Mouse (Mus musculus) gastrocnemius, postnatal 4 days (tissue): ENCODE measurements around the gene Hspa1b. TPM values are rescaled to one million over a fixed set of nuclear protein-coding genes. Genes with fewer than 3 reads are reported as not detected.
"Not testable (repeated sequence)": the region's sequence is repeated elsewhere in the genome, so short reads cannot be mapped to it uniquely, and the experiment has no call there.

Experiments used
- DNase-seq, 2 experiments: peaks; one replicate each; pipeline ENCODE4 v3.0.0; 2021 to 2022; ENCODE audit warnings: low spot score in 2 of 2, mixed read lengths in 2 of 2
- total RNA-seq, 2 experiments: library from RNA; stranded (reverse); gene quantifications; 2 replicates each; pipeline ENCODE4 v1.2.3; 2021

Hspa1b gene
- total RNA-seq, 2 experiments from 2014 or later = 3.7 to 4.0 TPM

DNA sequence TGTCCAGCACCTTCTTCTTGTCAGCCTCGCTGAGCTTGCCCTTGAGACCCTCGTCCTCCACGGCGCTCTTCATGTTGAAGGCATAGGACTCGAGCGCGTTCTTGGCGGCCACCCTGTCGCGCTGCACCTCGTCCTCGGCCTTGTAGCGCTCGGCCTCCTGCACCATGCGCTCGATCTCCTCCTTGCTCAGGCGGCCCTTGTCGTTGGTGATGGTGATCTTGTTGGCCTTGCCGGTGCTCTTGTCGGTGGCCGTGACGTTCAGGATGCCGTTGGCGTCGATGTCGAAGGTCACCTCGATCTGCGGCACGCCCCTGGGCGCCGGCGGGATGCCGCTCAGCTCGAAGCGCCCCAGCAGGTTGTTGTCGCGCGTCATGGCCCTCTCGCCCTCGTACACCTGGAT, 1.7 kb downstream of the Hspa1b start:
- not testable (repeated sequence) for DNase-seq

GRCm38 (mm10) chr17:34956340-34956739, 2.7 kb downstream of the Hspa1b start:
- DNase-seq = no peak

- no peak for DNase-seq
Measured at GRCm38 (mm10) chr17:34955884-34956283, 3.2 kb downstream of the Hspa1b start.

- no peak for DNase-seq
Measured at GRCm38 (mm10) chr17:34954831-34955230, 4.2 kb downstream of the Hspa1b start.

DNA sequence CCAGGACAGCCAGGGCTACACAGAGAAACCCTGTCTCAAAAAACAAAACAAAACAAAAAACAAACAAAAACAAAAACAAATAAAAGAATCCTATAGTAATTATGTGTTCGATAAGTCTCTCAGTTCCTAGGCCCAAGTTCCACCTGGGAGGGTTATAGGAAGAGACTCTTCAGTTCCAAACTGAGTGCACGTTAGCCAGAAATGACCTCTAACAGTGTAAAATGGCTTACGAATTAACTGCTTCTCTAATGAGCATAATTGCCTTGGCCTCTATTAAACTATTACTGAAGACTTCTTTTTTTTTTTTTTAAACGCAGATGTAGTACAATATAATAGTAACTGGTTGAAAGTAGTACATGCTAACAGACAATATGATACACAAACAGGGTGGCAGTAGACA, 5.1 kb downstream of the Hspa1b start:
- DNase-seq = no peak

- no peak for DNase-seq
Measured at GRCm38 (mm10) chr17:34953258-34953657, 5.8 kb downstream of the Hspa1b start.

GRCm38 (mm10) chr17:34952378-34953040, 6.5 kb downstream of the Hspa1b start:
- DNase-seq = peak; percentile 79 to 84

DNA sequence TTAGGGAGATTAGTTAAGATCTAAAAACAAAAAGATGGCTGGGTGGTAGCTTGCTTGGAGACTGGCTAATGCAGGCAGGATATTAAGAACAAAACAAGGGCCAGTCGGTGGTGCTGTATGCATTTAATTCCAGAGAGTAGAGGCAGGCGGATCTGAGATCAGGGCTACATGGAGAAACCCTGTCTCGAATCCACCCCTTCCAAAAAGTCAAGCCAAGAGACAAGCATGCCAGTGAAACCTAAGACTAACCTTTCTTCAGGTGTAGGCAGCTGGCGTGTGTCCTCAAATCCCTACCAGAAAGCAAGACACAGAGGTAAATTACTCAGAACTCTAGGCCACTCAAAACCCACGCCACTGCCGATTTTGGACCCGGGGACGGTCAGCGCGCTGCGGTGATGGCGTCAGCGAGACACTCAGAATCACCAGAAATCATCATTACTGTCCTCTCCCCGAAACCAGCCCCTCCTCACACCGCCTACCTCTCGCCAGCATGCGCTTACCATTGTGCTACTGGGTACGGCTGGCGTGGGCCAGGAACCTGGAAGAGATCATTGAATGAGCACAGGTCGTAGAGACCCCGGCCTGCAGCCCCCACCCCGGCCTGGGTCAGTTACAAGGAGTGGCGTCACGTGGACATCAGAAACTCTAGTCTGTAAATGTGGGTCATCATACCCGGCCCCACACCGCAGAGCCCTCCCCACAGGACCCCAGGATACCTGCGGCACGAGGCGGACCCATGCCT, 7.2 kb downstream of the Hspa1b start:
- peak in 1 of 2 experiments; percentile 37 for DNase-seq

DNA sequence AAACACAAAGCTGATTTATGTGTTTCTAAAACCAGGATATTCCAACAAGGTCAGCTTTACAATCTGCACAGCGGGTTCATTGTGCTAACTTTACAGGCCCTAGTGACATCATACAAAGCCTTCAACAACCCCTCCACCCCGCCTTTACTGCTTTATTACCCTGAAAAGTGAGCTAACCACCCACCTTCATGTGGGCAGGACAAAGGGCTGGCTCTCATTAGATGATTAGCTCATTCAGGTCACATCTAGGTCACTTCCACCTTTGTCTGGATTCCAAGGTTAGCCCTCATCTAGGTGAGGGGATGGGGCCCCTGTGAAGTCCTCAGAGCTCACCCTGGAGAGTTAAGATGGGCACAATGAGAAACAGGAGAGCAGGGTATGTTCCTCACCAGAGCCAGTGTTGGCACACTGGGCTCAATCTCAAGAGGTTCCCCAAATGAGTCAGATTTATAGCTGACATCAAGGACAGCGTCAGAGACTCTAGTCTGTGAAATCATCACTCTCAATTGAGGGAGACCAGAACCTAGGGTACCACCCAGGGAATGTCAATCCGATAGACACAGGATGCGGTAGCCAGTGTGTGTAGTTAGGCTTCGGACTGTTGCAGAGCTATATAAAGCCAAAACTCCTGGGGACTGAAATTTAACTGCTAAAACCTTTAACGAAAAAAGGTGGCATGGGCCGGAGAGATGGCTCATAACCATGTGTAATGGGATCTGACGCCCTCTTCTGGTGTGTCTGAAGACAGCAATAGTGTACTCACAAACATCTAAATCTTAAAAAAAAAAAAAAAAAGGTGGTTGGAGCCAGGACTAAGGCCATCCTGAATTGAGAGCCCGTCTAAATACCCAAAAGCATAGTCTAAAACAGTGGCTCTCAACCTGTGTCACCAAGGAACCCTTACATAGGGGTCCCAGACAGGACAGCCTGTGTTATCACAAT, 8.3 kb downstream of the Hspa1b start:
- no peak for DNase-seq

- no peak for DNase-seq
Measured at GRCm38 (mm10) chr17:34949553-34949969, 9.5 kb downstream of the Hspa1b start.

DNA sequence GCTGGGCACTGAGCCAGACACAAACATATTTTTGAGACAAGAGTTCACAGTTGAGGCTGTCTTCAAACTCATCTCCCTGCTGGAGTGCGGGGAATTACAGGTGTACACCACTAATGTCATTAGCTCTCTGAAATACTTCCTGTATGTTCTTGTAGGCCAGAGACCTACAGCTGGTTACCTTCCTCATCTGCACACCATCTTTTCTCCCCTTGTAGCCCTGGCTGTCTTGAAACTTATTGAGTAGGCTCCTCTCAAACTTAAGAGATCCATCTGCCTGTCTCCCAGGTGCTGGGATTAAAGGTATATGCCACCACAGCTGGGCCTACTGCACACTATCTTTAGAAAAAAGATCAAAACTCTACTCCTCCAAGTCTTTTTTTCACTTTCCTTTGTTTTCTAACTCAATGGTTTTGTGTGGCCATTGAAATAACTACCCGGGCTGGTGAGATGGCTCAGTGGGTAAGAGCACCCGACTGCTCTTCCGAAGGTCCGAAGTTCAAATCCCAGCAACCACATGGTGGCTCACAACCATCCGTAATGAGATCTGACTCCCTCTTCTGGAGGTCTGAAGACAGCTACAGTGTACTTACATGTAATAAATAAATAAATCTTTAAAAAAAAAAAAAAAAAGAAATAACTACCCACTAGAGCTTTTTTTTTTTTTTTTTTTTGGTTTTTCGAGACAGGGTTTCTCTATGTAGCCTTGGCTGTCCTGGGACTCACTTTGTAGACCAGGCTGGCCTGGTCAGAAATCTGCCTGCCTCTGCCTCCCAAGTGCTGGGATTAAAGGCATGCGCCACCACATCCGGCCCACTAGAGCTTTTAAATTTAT, 10.1 kb downstream of the Hspa1b start:
- DNase-seq = not testable (repeated sequence)

DNA sequence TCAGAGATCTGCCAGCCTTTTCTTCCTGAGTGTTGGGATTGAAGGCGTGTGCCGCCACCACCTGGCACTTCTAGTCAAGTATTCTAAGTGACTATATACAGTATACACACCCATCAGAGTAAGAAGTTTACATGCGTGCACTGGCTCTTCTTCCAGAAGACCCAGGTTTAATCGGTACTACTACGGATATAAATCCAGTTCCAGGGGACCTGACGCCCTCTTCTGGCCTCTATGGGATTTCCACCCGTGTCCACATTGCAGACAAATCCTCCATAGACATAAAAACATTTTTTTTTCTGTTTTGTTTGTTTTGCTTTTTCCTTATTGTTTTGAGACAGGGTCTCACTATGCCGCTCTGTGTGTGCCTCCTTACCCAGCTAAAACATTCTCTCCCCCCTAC, 11.4 kb downstream of the Hspa1b start:
- DNase-seq = no peak

- no peak for DNase-seq
Measured at GRCm38 (mm10) chr17:34946486-34947140, 12.4 kb downstream of the Hspa1b start.

- no peak for DNase-seq
Measured at GRCm38 (mm10) chr17:34944362-34944761, 14.7 kb downstream of the Hspa1b start.

DNA sequence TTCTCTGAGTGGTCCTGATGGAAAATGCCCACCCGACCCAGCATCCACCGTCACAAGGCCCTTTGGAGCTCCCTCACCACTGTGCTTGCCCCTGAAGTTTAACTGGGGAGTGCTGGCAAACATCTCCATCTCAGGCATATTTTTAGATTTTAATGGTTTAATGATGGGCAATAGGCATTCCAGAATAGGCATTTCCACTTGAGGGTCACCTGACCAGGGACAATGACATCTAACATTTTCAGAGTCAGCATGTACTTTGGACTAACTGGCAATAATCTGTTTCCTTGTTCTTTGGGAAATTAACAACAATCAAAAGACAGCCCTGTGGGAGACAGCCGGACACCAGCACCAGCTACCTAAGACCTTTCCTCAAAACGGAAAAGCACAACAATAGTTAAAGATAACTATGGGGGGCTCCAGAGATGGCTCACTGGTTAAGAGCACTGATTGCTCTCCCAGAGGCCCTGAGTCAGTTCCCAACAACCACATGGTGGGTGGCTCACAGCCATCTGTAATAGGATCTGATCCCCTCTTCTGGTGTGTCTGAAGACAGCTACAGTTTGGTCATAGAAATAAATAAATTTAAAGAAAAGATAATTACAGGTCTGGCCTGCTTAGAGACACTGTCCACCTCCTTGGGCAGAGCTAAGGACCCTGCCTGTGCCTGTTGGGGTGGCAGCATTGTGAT, 15.8 kb downstream of the Hspa1b start:
- DNase-seq = no peak

DNA sequence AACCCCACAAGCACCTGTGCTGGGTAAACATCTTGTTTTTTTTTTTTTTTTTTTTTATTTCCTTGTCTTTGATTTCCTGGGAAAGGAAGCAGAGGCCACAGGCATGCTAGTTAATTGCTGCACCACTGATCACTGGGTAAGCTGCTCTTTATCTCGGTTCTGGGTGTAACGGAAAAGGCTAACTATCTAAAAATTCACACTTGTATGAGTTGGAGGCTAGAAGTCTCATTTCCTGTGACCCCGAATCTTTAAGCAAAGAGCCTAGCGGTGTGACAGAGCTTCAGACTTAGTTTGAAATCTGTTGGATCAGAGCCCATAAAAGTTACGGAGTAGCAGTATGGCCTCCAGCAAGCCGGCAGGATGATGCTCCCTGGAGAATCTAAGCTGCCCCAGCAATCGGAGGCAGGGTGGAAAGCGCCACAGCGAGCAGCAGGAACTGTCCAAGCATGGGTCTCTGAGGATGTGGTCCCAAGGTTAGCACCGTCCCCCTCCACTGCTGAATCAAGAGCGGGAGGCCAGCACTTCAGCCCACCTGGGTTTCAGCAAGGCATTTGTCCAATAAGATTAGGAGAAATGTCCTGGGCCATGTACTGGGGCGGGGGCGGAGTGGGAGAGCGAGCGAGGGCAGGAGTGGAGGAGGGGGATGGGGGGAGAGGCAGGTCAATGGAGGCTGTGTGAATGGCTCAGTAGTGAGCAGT, 17.5 kb downstream of the Hspa1b start:
- no peak for DNase-seq

DNA sequence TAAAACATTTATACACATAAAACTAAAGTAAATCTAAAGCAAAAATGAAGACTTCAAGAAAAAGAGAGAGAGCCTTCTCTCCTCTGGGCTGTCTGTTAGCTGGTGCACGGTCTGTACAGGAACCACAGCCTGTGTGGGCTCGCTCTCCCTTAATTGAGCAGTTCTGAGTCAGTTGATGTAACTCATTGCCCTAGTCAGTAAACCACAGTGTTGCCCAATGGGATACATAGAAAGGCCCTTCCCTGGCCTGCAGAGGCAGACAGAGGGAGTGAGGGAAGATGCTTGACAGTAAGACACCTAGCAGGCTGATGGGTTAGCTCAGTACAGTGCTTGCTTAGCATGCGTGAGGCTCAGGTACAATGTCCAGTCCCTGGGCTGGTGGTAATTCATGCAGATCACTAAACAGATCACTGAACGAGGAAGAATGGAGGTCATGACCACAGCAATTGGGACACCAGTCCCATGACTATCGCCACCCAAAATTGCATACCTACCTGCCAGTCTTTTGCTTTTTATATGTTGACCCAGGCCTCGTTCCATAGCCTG, 21.0 kb downstream of the Hspa1b start:
- no peak for DNase-seq

DNA sequence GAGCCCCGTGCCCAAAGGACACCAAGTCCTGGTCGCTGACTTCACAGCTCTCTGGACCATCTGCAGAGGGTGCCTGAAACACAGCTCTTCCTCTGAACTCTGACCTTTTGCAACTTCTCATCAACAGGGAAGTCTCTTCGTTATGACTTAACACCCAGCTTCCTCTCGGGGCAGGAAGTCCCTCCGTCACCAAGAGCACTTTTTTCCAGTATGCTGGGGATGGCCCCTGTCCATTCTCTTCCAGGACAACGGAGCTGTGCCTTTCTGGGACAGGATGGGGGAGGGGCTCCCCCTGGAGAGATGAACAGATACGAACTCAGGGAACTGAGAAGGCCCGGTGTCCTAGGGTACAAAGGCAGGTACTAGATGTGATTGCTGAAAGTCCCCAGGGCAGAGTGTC, 24.2 kb downstream of the Hspa1b start:
- no peak for DNase-seq

- DNase-seq = no peak
Measured at GRCm38 (mm10) chr17:34934031-34934430, 25.0 kb downstream of the Hspa1b start.
